Mouse (Mus musculus): ENCODE measurements around the gene Fsd1. TPM values are rescaled to one million over a fixed set of nuclear protein-coding genes. Genes with fewer than 3 reads are reported as not detected.

The Fsd1 gene
- polyA plus RNA-seq, 1 experiment from 2014 or later: 40.5 TPM

- no peaks in the 10 kb centered on the region for H3K9me3 ChIP-seq
- WGBS: 81% methylated on average over 6 of the region's 6 CpGs
- H3K4me2 ChIP-seq: peak overlapping the region; percentile 63
- peaks cover 36% of the 10 kb centered on the region for H3K4me1 ChIP-seq
- H3K4me3 ChIP-seq: peak overlapping the region; percentile 89
- H3K27me3 ChIP-seq: no peaks in the 10 kb centered on the region
- H3K27ac ChIP-seq: no peak overlapping the region; the same call in 1 of the 2 replicates
- peaks cover 38% of the 10 kb centered on the region for H3K36me3 ChIP-seq
- no peak for ATAC-seq (ENCODE audit: insufficient number of reproducible peaks, insufficient read depth, low FRiP score, low TSS enrichment, low read depth)
- H3K9ac ChIP-seq: peak overlapping the region; percentile 95
These were observed 48.4 kb downstream of the Fsd1 start for GRCm38 (mm10) chr17:56034726-56035100.

- Histone ChIP-seq H3K9me3 (no peaks in the 10 kb centered on the region), H3K4me2 (peak overlapping the region; percentile 63), H3K9ac (peak overlapping the region; percentile 95), H3K4me1 (peaks cover 36% of the 10 kb centered on the region), H3K27ac (no peak overlapping the region; the same call in 1 of the 2 replicates), H3K36me3 (peaks cover 34% of the 10 kb centered on the region), H3K4me3 (peak overlapping the region; percentile 89), H3K27me3 (no peaks in the 10 kb centered on the region)
- no peak for ATAC-seq (ENCODE audit: insufficient number of reproducible peaks, insufficient read depth, low FRiP score, low TSS enrichment, low read depth)
- WGBS: 76% methylated on average over 4 of the region's 4 CpGs
These were observed 48.9 kb downstream of the Fsd1 start for GRCm38 (mm10) chr17:56035216-56035615.

- no peaks in the 10 kb centered on the region for H3K27me3 ChIP-seq
- H3K4me2 ChIP-seq: peak within 1 kb of the TSS; percentile 63
- under 1% methylated on average over 74 of the region's 74 CpGs for WGBS
- H3K36me3 ChIP-seq: peaks cover 23% of the 10 kb centered on the region
- no peaks in the 10 kb centered on the region for H3K9me3 ChIP-seq
- H3K9ac ChIP-seq: peak within 1 kb of the TSS; percentile 95
- ATAC-seq (ENCODE audit: insufficient number of reproducible peaks, insufficient read depth, low FRiP score, low TSS enrichment, low read depth): peak; percentile 87
- H3K4me1 ChIP-seq: peaks cover 43% of the 10 kb centered on the region
- peak within 1 kb of the TSS; percentile 89 for H3K27ac ChIP-seq
- peak within 1 kb of the TSS; percentile 89 for H3K4me3 ChIP-seq
These were observed 50.0 kb downstream of the Fsd1 start, which contains the start of gene Sh3gl1 for GRCm38 (mm10) chr17:56036176-56036900. Gene Sh3gl1, minus strand, starts transcription at chr17:56036635.

GRCm38 (mm10) chr17:56036901-56037287 is 50.6 kb downstream of the Fsd1 start:
- Histone ChIP-seq H3K4me3 (peak overlapping the region; percentile 89), H3K9ac (peak overlapping the region; percentile 64), H3K4me1 (peaks cover 49% of the 10 kb centered on the region), H3K9me3 (no peaks in the 10 kb centered on the region), H3K36me3 (peaks cover 22% of the 10 kb centered on the region), H3K4me2 (peak overlapping the region; percentile 63), H3K27ac (peak overlapping the region; percentile 60), H3K27me3 (no peaks in the 10 kb centered on the region)
- no peak for ATAC-seq (ENCODE audit: insufficient number of reproducible peaks, insufficient read depth, low FRiP score, low TSS enrichment, low read depth)
- WGBS: 39% methylated on average over 13 of the region's 13 CpGs

GRCm38 (mm10) chr17:56038583-56039261 is 52.4 kb downstream of the Fsd1 start:
- H3K27ac ChIP-seq: no peak overlapping the region
- H3K4me1 ChIP-seq: peaks cover 34% of the 10 kb centered on the region
- H3K4me2 ChIP-seq: no peak overlapping the region
- no peaks in the 10 kb centered on the region for H3K27me3 ChIP-seq
- 84% methylated on average over 8 of the region's 8 CpGs for WGBS
- H3K4me3 ChIP-seq: no peak overlapping the region
- H3K36me3 ChIP-seq: peaks cover 15% of the 10 kb centered on the region
- ATAC-seq (ENCODE audit: insufficient number of reproducible peaks, insufficient read depth, low FRiP score, low TSS enrichment, low read depth): no peak
- no peak overlapping the region for H3K9ac ChIP-seq
- no peaks in the 10 kb centered on the region for H3K9me3 ChIP-seq

GRCm38 (mm10) chr17:56039345-56039744 is 53.0 kb downstream of the Fsd1 start:
- no peaks in the 10 kb centered on the region for H3K9me3 ChIP-seq
- ATAC-seq (ENCODE audit: insufficient number of reproducible peaks, insufficient read depth, low FRiP score, low TSS enrichment, low read depth): no peak
- peaks cover 15% of the 10 kb centered on the region for H3K36me3 ChIP-seq
- no peak overlapping the region for H3K4me3 ChIP-seq
- H3K4me1 ChIP-seq: peaks cover 28% of the 10 kb centered on the region
- H3K9ac ChIP-seq: no peak overlapping the region
- WGBS: 74% methylated on average over 4 of the region's 4 CpGs
- no peak overlapping the region for H3K27ac ChIP-seq
- peak overlapping the region; percentile 86 for H3K4me2 ChIP-seq
- no peaks in the 10 kb centered on the region for H3K27me3 ChIP-seq

- peak within 1 kb of the TSS; percentile 81 for H3K27ac ChIP-seq
- peaks cover 18% of the 10 kb centered on the region for H3K36me3 ChIP-seq
- no peaks in the 10 kb centered on the region for H3K9me3 ChIP-seq
- H3K4me3 ChIP-seq: peak within 1 kb of the TSS; percentile 83
- peaks cover 19% of the 10 kb centered on the region for H3K4me1 ChIP-seq
- peak; percentile 85 for ATAC-seq (ENCODE audit: insufficient number of reproducible peaks, insufficient read depth, low FRiP score, low TSS enrichment, low read depth)
- peak within 1 kb of the TSS; percentile 86 for H3K4me2 ChIP-seq
- H3K27me3 ChIP-seq: no peaks in the 10 kb centered on the region
- peak within 1 kb of the TSS; percentile 96 for H3K9ac ChIP-seq
- WGBS: under 1% methylated on average over 68 of the region's 68 CpGs
These were observed 53.9 kb downstream of the Fsd1 start, which contains the start of gene Chaf1a for GRCm38 (mm10) chr17:56040030-56040856. Gene Chaf1a, plus strand, starts transcription at chr17:56040439.

- H3K27ac ChIP-seq: peak overlapping the region; percentile 81
- H3K4me3 ChIP-seq: peak overlapping the region; percentile 83
- no peaks in the 10 kb centered on the region for H3K27me3 ChIP-seq
- H3K4me2 ChIP-seq: peak overlapping the region; percentile 86
- H3K9me3 ChIP-seq: no peaks in the 10 kb centered on the region
- no peak for ATAC-seq (ENCODE audit: insufficient number of reproducible peaks, insufficient read depth, low FRiP score, low TSS enrichment, low read depth)
- 1% methylated on average over 12 of the region's 12 CpGs for WGBS
- H3K9ac ChIP-seq: peak overlapping the region; percentile 96
- H3K4me1 ChIP-seq: peaks cover 14% of the 10 kb centered on the region
- peaks cover 24% of the 10 kb centered on the region for H3K36me3 ChIP-seq
These were observed 54.5 kb downstream of the Fsd1 start for GRCm38 (mm10) chr17:56040857-56041163.

Other genes starting within 250 kb of the Fsd1 start
- 0.12 and 0.15 TPM in 2 replicates for gene Adgre4, start 236.5 kb upstream of the Fsd1 start, polyA plus RNA-seq (2015; fragmentation: Nextera tagmentation; extraction: Ambion mirVana)
- 11.0 and 11.2 TPM in 2 replicates for gene Zfp119a, start 107.6 kb upstream of the Fsd1 start, polyA plus RNA-seq (2015; fragmentation: Nextera tagmentation; extraction: Ambion mirVana)
- gene Zfp959, start 94.4 kb upstream of the Fsd1 start, polyA plus RNA-seq (2015; fragmentation: Nextera tagmentation; extraction: Ambion mirVana): 14.6 and 16.5 TPM in 2 replicates
- gene Zfp119b, start 37.0 kb upstream of the Fsd1 start, polyA plus RNA-seq (2015; fragmentation: Nextera tagmentation; extraction: Ambion mirVana): 5.8 and 7.2 TPM in 2 replicates
- gene Ebi3, start 33.9 kb upstream of the Fsd1 start, polyA plus RNA-seq (2015; fragmentation: Nextera tagmentation; extraction: Ambion mirVana): 1.3 and 1.9 TPM in 2 replicates
- 27.0 and 29.5 TPM in 2 replicates for gene Yju2, start 27.4 kb upstream of the Fsd1 start, polyA plus RNA-seq (2015; fragmentation: Nextera tagmentation; extraction: Ambion mirVana)
- 35.2 and 35.5 TPM in 2 replicates for gene Shd, start 16.0 kb upstream of the Fsd1 start, polyA plus RNA-seq (2015; fragmentation: Nextera tagmentation; extraction: Ambion mirVana)
- gene Stap2, start 19.1 kb downstream of the Fsd1 start, polyA plus RNA-seq (2015; fragmentation: Nextera tagmentation; extraction: Ambion mirVana): 10.2 TPM in 2 replicates
- gene Mpnd, start 19.2 kb downstream of the Fsd1 start, polyA plus RNA-seq (2015; fragmentation: Nextera tagmentation; extraction: Ambion mirVana): 132 and 134 TPM in 2 replicates
- gene Sh3gl1, start 50.1 kb downstream of the Fsd1 start, polyA plus RNA-seq (2015; fragmentation: Nextera tagmentation; extraction: Ambion mirVana): 175 and 185 TPM in 2 replicates
- gene Chaf1a, start 53.9 kb downstream of the Fsd1 start, polyA plus RNA-seq (2015; fragmentation: Nextera tagmentation; extraction: Ambion mirVana): 25.8 and 34.8 TPM in 2 replicates
- gene Ubxn6, start 88.5 kb downstream of the Fsd1 start, polyA plus RNA-seq (2015; fragmentation: Nextera tagmentation; extraction: Ambion mirVana): 47.6 and 51.2 TPM in 2 replicates
- gene Hdgfl2, start 93.1 kb downstream of the Fsd1 start, polyA plus RNA-seq (2015; fragmentation: Nextera tagmentation; extraction: Ambion mirVana): 151 and 155 TPM in 2 replicates
- 0.07 and 0.10 TPM in 2 replicates for gene Plin4, start 123.3 kb downstream of the Fsd1 start, polyA plus RNA-seq (2015; fragmentation: Nextera tagmentation; extraction: Ambion mirVana)
- gene Plin5, start 131.1 kb downstream of the Fsd1 start, polyA plus RNA-seq (2015; fragmentation: Nextera tagmentation; extraction: Ambion mirVana): 0.17 and 0.30 TPM in 2 replicates
- 0.24 and 0.30 TPM in 2 replicates for gene Lrg1, start 135.5 kb downstream of the Fsd1 start, polyA plus RNA-seq (2015; fragmentation: Nextera tagmentation; extraction: Ambion mirVana)
- gene Sema6b, start 153.8 kb downstream of the Fsd1 start, polyA plus RNA-seq (2015; fragmentation: Nextera tagmentation; extraction: Ambion mirVana): 2.4 and 2.5 TPM in 2 replicates
- gene Tnfaip8l1, start 176.0 kb downstream of the Fsd1 start, polyA plus RNA-seq (2015; fragmentation: Nextera tagmentation; extraction: Ambion mirVana): 13.8 and 13.9 TPM in 2 replicates
- gene Mydgf, start 197.4 kb downstream of the Fsd1 start, polyA plus RNA-seq (2015; fragmentation: Nextera tagmentation; extraction: Ambion mirVana): 86.3 and 91.0 TPM in 2 replicates
- gene Dpp9, start 232.4 kb downstream of the Fsd1 start, polyA plus RNA-seq (2015; fragmentation: Nextera tagmentation; extraction: Ambion mirVana): 34.9 and 37.5 TPM in 2 replicates

Measured in embryonic facial prominence, embryonic 13.5 days (tissue).